Mouse (Mus musculus) heart, postnatal 10 days (tissue): ENCODE measurements at regions not wholly inside any gene's neighbourhood (a gene's known extent, or its start where the extent isn't known, plus 50 kb on each side); places are given as distances from the start of the nearest gene placed in this dataset.
"Not testable (repeated sequence)": the region's sequence is repeated elsewhere in the genome, so short reads cannot be mapped to it uniquely, and the experiment has no call there.

ENCODE experiments used
- DNase-seq, 2 experiments: peaks; one replicate each; pipeline ENCODE4 v3.0.0; 2021
- intact Hi-C: fragments of 180-260 bp; cut with DNase I; formaldehyde crosslinking; loops from one replicate; pipeline ENCODE4 v1.15.1; 2025
- microRNA-seq, 2 experiments: library from miRNA; unstranded; fragments of <30 nt; microRNA quantifications; one replicate each; pipeline ENCODE4 v1.2.0; 2022

DNA sequence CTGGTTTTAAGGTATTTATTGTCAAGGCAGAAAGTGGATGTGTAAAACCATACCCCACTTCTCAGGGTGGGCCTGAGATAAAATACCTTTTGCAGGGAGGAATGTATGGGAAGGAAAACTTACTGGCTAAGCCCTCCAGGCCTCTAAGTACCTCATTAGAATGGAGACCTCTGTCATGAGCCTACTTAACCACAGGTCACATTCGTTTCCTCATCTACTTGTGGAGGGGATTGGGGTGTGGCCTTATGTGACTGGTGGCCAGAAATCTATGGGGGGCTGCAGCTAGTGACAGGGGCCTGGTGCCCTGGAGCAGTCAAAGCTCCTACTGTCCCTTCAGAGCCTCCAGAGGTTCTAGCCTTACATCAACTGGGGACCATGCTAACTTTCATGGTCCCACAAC, 1020.0 kb downstream of the Adam6a start:
- DNase-seq, result no peak
- intact Hi-C loops, result no loop called here

DNA sequence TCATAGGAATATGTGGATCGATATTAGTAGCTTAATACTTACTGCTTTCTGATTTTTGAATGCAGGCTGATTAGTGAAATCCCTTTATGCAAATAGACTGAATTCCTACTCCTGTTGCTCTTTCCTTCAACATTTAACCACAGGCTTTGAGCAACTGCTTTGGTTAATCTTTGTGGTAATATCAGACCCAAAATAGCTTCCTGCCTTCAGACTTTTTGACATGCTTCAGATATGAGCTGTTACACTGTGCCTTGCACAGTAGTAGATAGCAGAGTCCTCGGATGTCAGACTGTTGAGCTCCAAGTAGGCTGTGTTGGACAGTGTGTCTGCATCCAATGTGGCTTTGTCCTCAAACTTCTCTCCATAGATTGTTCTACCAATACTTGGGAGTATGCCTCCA, 1020.6 kb downstream of the Adam6a start:
- DNase-seq, result no peak
- intact Hi-C loops, result no loop called here

DNA sequence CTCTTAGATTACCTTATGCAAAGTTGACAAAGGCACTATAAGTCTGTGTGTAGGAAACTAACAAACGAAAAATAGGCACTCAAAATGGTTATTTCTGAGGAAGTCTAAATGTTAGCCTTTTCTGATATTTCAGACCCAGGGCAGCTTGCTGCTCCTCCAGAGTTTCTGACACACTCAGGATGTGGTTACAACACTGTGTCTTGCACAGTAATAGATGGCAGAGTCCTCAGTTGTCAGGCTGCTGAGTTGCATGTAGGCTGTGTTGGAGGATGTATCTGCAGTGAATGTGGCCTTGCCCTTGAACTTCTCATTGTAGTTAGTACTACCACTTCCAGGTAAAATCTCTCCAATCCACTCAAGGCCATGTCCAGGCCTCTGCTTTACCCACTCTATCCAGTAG, 1039.7 kb downstream of the Adam6a start:
- intact Hi-C loops, result no loop called here
- no peak for DNase-seq

DNA sequence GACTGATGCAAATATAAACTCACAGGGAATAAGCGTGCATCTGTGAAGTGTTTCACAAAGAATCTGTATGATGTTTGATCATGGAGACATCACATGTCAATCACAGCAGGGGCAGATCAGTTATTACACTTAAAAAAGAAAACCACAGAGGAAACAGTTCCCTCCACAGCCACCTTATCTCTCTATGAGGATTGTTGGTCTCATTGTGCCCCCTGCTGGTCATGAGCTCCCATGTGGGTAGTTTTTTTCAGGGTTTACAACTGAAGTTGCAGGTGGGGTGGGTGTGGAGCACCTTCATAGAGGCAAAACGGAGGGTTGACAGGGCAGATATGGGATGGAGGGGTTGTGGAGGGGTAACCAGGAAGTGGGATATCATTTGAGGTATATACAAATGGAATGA, 1043.5 kb downstream of the Adam6a start:
- intact Hi-C loops, result no loop called here
- DNase-seq, result peak in 1 of 2 experiments; percentile 15

DNA sequence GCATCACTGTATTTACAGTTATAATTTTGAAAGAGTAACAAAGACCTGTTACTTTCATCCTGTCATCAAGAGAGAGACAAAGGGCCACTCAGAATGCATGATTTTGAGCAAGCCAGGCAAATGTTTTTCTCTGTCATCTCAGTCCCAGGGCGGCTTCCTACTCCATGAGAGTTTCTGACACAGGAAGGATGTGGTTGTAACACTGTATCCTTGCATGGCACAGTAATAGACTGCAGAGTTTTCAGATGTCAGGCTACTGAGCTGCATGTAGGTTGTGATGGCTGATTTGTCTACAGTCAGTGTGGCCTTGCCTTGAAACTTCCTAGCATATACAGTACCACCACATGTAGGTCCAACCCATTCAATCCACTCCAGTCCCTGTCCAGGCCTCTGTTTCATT, 1054.0 kb downstream of the Adam6a start:
- intact Hi-C loops, result no loop called here
- no peak for DNase-seq

DNA sequence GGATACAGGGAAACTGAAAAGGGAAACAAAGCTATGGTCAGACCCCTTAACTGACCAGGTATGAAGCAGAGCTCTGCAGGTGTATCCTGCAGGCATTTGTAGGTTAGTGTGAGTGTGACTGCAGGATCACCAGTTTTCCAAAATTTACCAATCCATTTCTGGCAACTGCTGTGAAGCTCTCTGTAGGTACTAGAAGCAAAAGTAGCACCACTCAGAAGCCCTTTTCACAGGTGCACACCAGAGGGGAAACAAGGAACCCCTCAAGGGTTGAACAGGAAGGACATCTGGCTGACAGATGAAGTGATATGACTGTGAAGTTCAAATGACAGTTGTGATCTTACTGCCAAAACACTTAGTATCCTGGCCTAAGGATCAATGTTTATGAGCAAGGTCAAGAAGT, 1065.5 kb downstream of the Adam6a start:
- intact Hi-C loops, result no loop called here
- no peak for DNase-seq

DNA sequence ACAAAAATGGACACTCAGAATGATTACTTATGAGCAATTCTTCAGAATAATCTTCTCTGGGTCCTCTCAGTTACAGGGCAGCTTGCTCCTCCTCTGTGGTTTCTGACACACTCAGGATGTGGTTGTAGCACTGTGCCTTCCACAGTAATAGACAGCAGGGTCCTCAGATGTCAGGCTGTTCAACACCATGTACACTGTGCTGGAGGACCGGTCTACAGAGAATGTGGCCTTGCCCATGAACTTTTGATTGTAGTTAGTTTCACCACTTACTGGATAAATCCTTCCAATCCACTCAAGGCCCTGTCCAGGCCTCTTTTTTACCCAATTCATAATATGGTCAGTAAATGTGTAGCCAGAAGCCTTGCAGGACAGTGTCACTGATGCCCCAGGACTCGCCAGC, 1068.4 kb downstream of the Adam6a start:
- DNase-seq, result no peak
- intact Hi-C loops, result no loop called here

DNA sequence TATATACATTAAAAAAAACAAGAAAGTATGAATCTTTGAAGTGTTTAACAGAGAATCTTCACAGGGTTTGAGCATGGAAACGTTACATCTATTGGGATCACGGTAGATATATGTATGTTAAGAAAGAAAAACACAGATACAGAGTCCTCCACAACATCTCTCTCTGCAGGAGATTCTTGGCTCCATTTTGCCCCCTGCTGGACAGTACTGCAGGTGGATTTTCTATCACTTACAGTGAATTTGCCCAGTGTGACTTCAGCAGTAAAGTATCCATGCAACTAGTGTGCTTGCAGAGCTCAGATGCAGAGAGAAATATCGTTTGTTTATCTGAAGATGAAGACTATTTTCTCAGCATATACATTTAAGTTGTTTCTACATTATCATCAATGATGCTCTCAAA, 1071.5 kb downstream of the Adam6a start:
- no peak for DNase-seq
- intact Hi-C loops, result no loop called here

DNA sequence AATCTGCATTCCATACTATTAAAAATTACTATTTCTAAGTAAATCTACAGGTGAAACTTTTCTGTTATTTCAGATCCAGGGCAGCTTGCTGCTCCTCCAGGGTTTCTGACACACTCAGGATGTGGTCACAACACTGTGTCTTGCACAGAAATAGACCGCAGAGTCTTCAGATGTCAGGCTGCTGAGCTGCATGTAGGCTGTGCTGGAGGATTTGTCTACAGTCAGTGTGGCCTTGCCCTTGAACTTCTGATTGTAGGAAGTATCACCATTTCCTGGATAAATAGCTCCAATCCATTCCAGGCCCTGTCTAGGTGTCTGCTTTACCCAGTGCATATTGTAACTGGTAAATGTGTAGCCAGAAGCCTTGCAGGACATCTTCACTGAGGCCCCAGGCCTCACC, 1072.0 kb downstream of the Adam6a start:
- intact Hi-C loops, result no loop called here
- no peak for DNase-seq

DNA sequence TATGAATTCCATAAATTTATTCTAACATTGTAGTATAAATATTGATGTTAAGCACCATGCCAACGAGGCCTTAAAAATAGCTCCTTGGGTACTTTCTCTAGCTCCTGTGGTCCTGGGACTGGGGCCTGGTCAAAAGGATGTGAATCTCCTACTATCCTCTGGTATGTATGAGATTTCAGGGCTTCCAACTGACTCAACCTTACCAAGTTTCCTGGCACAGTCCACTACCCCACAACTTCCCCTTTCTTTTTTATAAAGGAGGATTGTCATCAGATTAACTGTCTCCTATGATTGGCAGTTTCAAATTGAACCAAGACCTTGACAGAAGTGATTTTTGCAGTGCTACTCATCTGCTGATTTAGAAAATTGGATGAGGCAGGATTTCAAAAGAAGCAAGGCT, 1097.4 kb downstream of the Adam6a start:
- intact Hi-C loops, result no loop called here
- no peak for DNase-seq

DNA sequence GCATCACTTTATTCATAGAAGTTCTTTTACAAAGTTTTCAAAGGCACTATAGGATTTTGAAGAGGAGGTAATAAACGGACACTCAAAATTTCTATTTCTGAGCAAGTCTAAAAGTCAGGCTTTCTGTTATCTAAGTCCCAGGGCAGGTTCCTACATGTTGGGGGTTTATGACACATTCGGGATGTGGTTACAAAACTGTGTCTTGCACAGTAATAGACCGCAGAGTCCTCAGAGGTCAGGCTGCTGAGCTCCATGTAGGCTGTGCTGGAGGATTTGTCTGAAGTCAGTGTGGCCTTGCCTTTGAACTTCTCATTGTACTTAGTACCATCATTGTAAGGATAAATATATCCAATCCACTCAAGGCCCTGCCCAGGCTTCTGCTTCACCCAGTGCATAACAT, 1102.7 kb downstream of the Adam6a start:
- DNase-seq, result no peak

DNA sequence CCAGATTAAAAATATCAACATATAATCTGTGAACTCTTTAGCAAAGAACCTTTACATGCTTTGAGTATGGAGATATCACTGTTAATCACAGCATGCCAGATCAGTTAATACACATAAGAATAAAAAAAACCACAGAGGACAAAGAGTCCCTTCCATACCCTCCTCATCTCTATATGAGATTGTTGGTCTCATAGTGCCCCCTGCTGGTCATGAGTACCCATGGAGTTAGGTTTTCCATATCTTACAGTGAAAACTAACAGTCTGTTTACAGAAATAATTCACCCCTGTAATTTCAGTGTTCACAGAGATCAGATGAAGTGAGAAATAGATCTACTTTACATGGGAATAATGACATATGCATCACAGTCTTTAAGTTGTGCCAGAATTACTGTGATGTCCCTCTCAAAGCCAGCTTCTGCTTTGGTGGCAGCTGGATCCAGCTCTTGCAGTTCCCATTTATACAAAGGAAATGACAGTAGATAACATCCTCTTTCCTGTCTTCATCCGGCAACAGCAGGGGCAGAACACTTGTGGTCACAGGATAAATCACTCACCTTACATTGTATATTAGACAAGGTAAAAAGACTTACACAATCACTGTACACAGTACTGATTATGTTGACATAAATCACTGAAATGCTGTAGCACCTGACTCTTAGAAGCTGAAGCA, 1106.9 kb downstream of the Adam6a start:
- DNase-seq, intact Hi-C loops: not testable (repeated sequence)

More for the DNA sequence above, 1102.7 kb downstream of the Adam6a start:
- intact Hi-C loops, result no loop called here

DNA sequence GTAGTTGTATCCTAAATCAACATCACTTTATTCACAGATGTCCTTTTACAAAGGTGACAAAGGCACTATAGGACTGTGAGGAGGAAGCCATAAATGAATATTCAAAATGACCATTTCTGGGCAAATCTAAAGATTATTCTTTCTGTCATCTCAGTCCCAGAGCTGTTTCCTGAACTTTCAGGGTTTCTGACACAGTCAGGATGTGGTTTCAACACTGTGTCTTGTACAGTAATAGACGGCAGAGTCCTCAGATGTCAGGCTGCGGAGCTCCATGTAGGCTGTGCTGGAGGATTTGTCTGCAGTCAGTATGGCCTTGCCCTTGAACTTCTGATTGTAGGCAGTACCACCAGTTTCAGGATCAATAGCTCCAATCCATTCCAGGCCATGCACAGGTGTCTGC, 1113.4 kb downstream of the Adam6a start:
- DNase-seq, intact Hi-C loops: not testable (repeated sequence)

Small RNA genes lying in the stretch of these regions (microRNA-seq; reads per million reads assigned to microRNA genes)
- gene Mir7094-1 (0 reads per million in 2 experiments), gene Mir7094-2 (0 reads per million in 2 experiments)
